Mouse (Mus musculus) kidney, adult 18-20 months (tissue): ENCODE measurements around the gene Il4ra.

ENCODE experiments used
- DNase-seq: peaks from one replicate; pipeline ENCODE4 v3.0.0; 2021

Gene Il4ra

GRCm38 (mm10) chr7:125601280-125601670 is 49.4 kb downstream of the Il4ra start:
- DNase-seq = no peak

- no peak for DNase-seq
Measured at GRCm38 (mm10) chr7:125601821-125602448, 50.0 kb downstream of the Il4ra start.

- no peak for DNase-seq
Measured at GRCm38 (mm10) chr7:125603185-125603631, 51.3 kb downstream of the Il4ra start, which contains the start of gene Il21r. TSS of gene Il21r (plus strand) at chr7:125603429.

GRCm38 (mm10) chr7:125604362-125605319 is 52.7 kb downstream of the Il4ra start:
- DNase-seq = no peak

- no peak for DNase-seq
Measured at GRCm38 (mm10) chr7:125605725-125606139, 53.8 kb downstream of the Il4ra start.

GRCm38 (mm10) chr7:125606265-125607164 is 54.6 kb downstream of the Il4ra start:
- DNase-seq = no peak

- no peak for DNase-seq
Measured at GRCm38 (mm10) chr7:125607384-125608182, 55.7 kb downstream of the Il4ra start.

- no peak for DNase-seq
Measured at GRCm38 (mm10) chr7:125608183-125608688, 56.3 kb downstream of the Il4ra start.

GRCm38 (mm10) chr7:125613579-125613978 is 61.7 kb downstream of the Il4ra start:
- DNase-seq = no peak

- no peak for DNase-seq
Measured at GRCm38 (mm10) chr7:125615453-125615852, 63.5 kb downstream of the Il4ra start.

GRCm38 (mm10) chr7:125618016-125618415 is 66.1 kb downstream of the Il4ra start:
- DNase-seq = no peak

GRCm38 (mm10) chr7:125620077-125620476 is 68.2 kb downstream of the Il4ra start:
- no peak for DNase-seq

- DNase-seq = no peak
Measured at GRCm38 (mm10) chr7:125622741-125623685, 71.1 kb downstream of the Il4ra start.

GRCm38 (mm10) chr7:125625219-125625618 is 73.3 kb downstream of the Il4ra start:
- no peak for DNase-seq

GRCm38 (mm10) chr7:125625829-125626228 is 73.9 kb downstream of the Il4ra start:
- no peak for DNase-seq
